Mouse (Mus musculus) liver, postnatal 0 days (tissue): ENCODE measurements around the gene Lrrc2.

ENCODE experiments used
- CTCF ChIP-seq: sonication (generic); IDR thresholded peaks from 2 replicates; pipeline ENCODE4 v1.5.1; 2016; ENCODE audit warnings: antibody characterized with exemption, low read depth
- EP300 ChIP-seq: IDR thresholded peaks from 2 replicates; pipeline ENCODE4 v1.6.1; 2016; ENCODE audit warnings: antibody characterized with exemption, low read depth, mild to moderate bottlenecking

GRCm38 (mm10) chr9:111001621-111002020 is 50.3 kb downstream of the Lrrc2 start:
- TF ChIP-seq CTCF (no peak), EP300 (no peak)
